Mouse (Mus musculus): Measurements from ENCODE around the gene Igfbp3.

DNA sequence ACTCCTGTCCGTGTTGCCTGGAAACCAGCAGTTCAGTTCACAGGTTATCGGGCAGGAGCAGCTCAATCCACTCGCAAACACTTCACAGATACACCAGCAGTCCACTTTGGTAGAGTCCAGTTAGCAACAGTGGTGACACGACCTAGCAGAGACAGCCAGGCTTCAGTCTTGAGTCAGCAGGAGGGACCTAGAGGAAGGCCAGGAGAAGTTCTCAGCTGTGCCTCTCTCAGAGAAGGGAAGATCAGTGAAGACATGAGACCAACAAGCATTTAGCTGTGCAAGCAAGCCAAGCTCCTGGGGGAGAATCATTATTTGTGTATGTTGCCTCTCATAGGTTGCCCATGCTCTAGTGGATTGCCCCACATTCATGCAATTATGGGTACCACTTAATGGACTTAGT, 14.4 kb upstream of the Igfbp3 start:
- TF ChIP-seq CTCF (IDR thresholded peaks at IDR 0.05; ENCODE audit: control insufficient read depth, insufficient read depth, low read length): no peak
- TF ChIP-seq POLR2A (IDR thresholded peaks at IDR 0.05; ENCODE audit: borderline replicate concordance, control insufficient read depth, low read depth, low read length): no peak
